Mouse (Mus musculus): ENCODE measurements around the gene Slc44a2.

DNA sequence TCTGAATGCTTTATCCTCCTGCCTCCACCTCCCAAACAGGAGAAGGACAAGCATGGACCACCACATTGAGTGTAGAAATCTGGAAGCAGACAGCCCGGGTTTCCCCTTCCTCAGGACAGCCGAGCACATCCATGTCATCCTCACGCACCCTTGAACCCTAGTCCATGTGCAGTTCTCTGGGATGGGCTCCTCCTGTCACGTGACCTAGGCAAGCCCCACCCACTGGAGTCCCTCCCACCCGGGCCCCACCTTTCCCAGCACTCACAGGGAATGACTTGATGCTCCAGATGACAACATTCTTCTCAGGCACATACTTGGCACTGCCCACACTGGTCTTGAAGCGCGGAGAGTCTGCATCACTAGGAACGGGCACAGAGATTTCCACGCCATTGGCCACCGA is 21.5 kb upstream of the Slc44a2 start:
- TF ChIP-seq POLR2A (IDR thresholded peaks at IDR 0.05; ENCODE audit: control insufficient read depth, extremely low read depth, insufficient read depth, low read length, poor library complexity) (no peak), CTCF (IDR thresholded peaks at IDR 0.05; ENCODE audit: borderline replicate concordance, control insufficient read depth, extremely low read depth, insufficient read depth, low read length, poor library complexity) (no peak)

All from thymus, adult 2 months (tissue).